Mouse (Mus musculus) liver, embryonic 11.5 days (tissue): Measurements from ENCODE around the gene Lpp. TPM values are rescaled to one million over a fixed set of nuclear protein-coding genes. Genes with fewer than 3 reads are reported as not detected.

Source experiments
- ATAC-seq: fragments of 200-750 bp; cut with Nextera tagmentation; replicated peaks from 2 replicates; pipeline ENCODE4 v1.8.0; 2017; ENCODE audit warnings: moderate number of reproducible peaks, mild to moderate bottlenecking, moderate TSS enrichment, moderate library complexity; ENCODE audit not compliant: low FRiP score
- DNase-seq: peaks from one replicate; pipeline ENCODE4 v3.0.0-alpha.2; 2017; ENCODE audit warnings: low spot score
- H3K27ac ChIP-seq: fragments of 300-500 bp; sonication (generic); 2 replicates; pipeline ENCODE4 v1.5.1; 2014; ENCODE audit warnings: mild to moderate bottlenecking, low read depth, low read length, control low read depth
- H3K27me3 ChIP-seq: fragments of 300-500 bp; sonication (generic); replicated peaks from 2 replicates; pipeline ENCODE4 v1.6.1; 2014; ENCODE audit warnings: low read length, mixed read lengths; ENCODE audit not compliant: control insufficient read depth, insufficient read depth
- H3K36me3 ChIP-seq: fragments of 300-500 bp; sonication (generic); 2 replicates; pipeline ENCODE4 v1.6.1; 2014; ENCODE audit warnings: mild to moderate bottlenecking, low read length, moderate library complexity, mixed read lengths; ENCODE audit not compliant: control insufficient read depth, insufficient read depth
- H3K4me1 ChIP-seq: fragments of 300-500 bp; sonication (generic); replicated peaks from 2 replicates; pipeline ENCODE4 v1.6.1; 2014; ENCODE audit warnings: low read length, mixed read lengths; ENCODE audit not compliant: control insufficient read depth, insufficient read depth
- H3K4me2 ChIP-seq: fragments of 300-500 bp; sonication (generic); 2 replicates; pipeline ENCODE4 v1.6.1; 2014; ENCODE audit warnings: mild to moderate bottlenecking, control low read depth, moderate library complexity
- H3K4me3 ChIP-seq: fragments of 300-500 bp; sonication (generic); 2 replicates; pipeline ENCODE4 v1.5.1; 2014; ENCODE audit warnings: low read depth, low read length, control low read depth
- H3K9ac ChIP-seq: fragments of 300-500 bp; sonication (generic); 2 replicates; pipeline ENCODE4 v1.6.1; 2014; ENCODE audit warnings: low read depth, low read length, control low read depth
- H3K9me3 ChIP-seq: fragments of 300-500 bp; sonication (generic); 2 replicates; pipeline ENCODE4 v1.6.1; 2016; ENCODE audit warnings: low read length, inconsistent platforms, mixed read lengths; ENCODE audit not compliant: control insufficient read depth
- WGBS: fragments of 180-500 bp; shearing (Covaris S2); extraction: QIAGEN DNeasy Blood & Tissue Kit; methylation state at CpG from one replicate; pipeline ENCODE4 v1.1.7; 2014; 5-methylcytosine and 5-hydroxymethylcytosine counted together
- polyA plus RNA-seq: library from polyadenylated mRNA; unstranded; fragments of >200 nt; fragmentation: Nextera tagmentation; extraction: Ambion mirVana; gene quantifications from 2 replicates; pipeline ENCODE4 v1.2.1, GENCODE M21; 2014

Lpp gene
- polyA plus RNA-seq, 1 experiment from 2014 or later, result 21.2 TPM

GRCm38 (mm10) chr16:24559811-24560210, 166.5 kb downstream of the Lpp start:
- Histone ChIP-seq H3K27ac (no peak overlapping the region), H3K9ac (no peak overlapping the region), H3K27me3 (no peaks in the 10 kb centered on the region), H3K4me1 (no peaks in the 10 kb centered on the region), H3K4me2 (no peak overlapping the region), H3K36me3 (no peaks in the 10 kb centered on the region), H3K9me3 (no peaks in the 10 kb centered on the region), H3K4me3 (no peak overlapping the region)
- no peak for DNase-seq
- 82% methylated on average over 4 of the region's 4 CpGs for WGBS
- no peak for ATAC-seq

DNA sequence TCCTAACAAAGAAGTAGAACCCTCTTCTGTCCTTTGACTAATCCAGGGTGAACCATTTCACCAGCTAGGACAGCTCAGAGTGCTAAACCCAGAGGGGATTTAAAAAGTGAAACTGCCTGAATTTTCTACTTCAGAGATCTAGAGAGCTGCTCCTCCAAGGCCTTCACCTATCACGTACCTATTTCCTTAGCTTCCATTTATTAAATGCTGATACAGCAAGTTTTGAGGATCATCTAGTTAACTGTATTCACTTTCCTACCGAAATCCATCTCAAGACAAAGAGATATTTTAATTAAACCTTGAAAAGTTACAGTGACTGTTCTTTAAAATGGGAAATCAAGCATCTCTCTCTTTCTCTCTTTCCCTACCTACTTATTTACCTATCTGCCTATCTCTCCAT, 167.7 kb downstream of the Lpp start:
- Histone ChIP-seq H3K36me3 (no peaks in the 10 kb centered on the region), H3K4me2 (no peak overlapping the region), H3K4me3 (no peak overlapping the region), H3K9me3 (no peaks in the 10 kb centered on the region), H3K9ac (no peak overlapping the region), H3K4me1 (no peaks in the 10 kb centered on the region), H3K27ac (no peak overlapping the region), H3K27me3 (no peaks in the 10 kb centered on the region)
- no peak for ATAC-seq
- no peak for DNase-seq
- 82% methylated on average over 2 of the region's 2 CpGs for WGBS

DNA sequence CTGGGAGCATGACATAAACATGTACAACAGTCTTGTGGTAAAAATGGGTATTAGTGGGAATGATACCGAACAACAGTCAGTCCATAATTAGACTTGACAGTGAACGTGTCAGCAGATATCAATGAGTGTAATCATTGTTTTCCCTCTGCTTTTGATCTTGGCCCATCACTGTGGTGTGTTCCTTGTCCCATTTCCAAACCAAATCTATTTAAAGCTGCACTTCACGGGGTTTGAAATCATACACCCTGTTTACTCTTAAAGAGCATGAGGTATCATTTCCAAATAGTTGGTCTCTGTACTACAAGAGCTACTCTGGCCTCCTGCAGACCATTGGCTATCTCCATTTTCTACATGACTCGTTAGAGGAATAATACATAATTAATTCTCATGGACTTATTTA, 168.3 kb downstream of the Lpp start:
- no peak for DNase-seq
- WGBS, result 78% methylated on average over 4 of the region's 4 CpGs
- H3K36me3 ChIP-seq, result no peaks in the 10 kb centered on the region

DNA sequence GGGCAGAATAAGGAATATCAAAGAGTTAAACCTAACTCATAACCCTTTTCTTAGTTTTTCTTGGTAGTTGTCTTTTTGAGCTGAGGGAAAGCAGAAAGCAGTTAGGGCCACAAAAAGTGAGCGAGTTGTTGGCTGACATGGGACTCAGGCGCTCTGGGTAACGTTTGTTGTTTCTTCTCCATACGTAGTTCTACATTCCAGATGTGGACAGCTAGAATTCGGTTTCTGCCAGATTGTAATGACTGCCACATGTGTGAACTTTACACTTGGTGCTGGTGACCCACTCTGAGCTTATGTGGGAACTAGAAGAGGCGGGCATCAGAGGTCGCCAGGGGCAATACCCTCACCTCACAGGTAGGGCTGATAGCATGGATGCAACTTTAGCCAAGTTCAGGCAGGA, 172.0 kb downstream of the Lpp start:
- ATAC-seq (no peak), DNase-seq (no peak)
- H3K4me1 ChIP-seq, result no peaks in the 10 kb centered on the region
- H3K27me3 ChIP-seq, result no peaks in the 10 kb centered on the region
- no peak overlapping the region for H3K9ac ChIP-seq
- H3K36me3 ChIP-seq, result no peaks in the 10 kb centered on the region
- no peak overlapping the region for H3K4me2 ChIP-seq
- no peak overlapping the region for H3K4me3 ChIP-seq
- H3K27ac ChIP-seq, result no peak overlapping the region
- H3K9me3 ChIP-seq, result no peaks in the 10 kb centered on the region
- 76% methylated on average over 7 of the region's 7 CpGs for WGBS

More for the DNA sequence above, 168.3 kb downstream of the Lpp start:
- Histone ChIP-seq H3K4me1 (no peaks in the 10 kb centered on the region), H3K27me3 (no peaks in the 10 kb centered on the region), H3K27ac (no peak overlapping the region), H3K4me2 (no peak overlapping the region), H3K9ac (no peak overlapping the region), H3K4me3 (no peak overlapping the region), H3K9me3 (no peaks in the 10 kb centered on the region)
- no peak for ATAC-seq

DNA sequence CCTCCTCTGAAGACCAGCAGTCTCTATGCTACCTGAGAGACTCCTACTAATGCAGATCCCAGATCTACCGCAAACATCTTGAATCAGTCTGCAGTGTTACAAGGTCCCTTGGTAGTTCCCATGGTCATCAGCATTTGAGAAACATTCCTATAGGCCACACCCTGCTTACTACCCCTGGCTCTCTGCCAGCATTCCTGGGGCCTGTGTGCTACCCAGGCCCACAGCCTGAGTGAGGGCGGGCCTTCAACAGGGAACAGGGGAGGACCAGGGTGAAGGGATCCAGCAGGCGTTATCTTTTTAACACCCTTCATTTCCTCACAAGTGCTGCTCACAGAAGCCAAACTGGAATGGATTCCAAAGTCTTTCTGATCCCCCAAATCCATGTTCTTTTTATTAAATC, 173.0 kb downstream of the Lpp start:
- H3K27ac ChIP-seq, result no peak overlapping the region
- 56% methylated on average over 3 of the region's 3 CpGs for WGBS
- no peaks in the 10 kb centered on the region for H3K27me3 ChIP-seq
- H3K4me2 ChIP-seq, result no peak overlapping the region
- no peak overlapping the region for H3K4me3 ChIP-seq
- H3K4me1 ChIP-seq, result no peaks in the 10 kb centered on the region
- no peak for DNase-seq
- ATAC-seq, result no peak
- H3K9ac ChIP-seq, result no peak overlapping the region
- no peaks in the 10 kb centered on the region for H3K36me3 ChIP-seq
- no peaks in the 10 kb centered on the region for H3K9me3 ChIP-seq

GRCm38 (mm10) chr16:24567562-24567961, 174.3 kb downstream of the Lpp start:
- no peak overlapping the region for H3K4me2 ChIP-seq
- ATAC-seq (no peak), DNase-seq (no peak)
- H3K27me3 ChIP-seq, result no peaks in the 10 kb centered on the region
- no peaks in the 10 kb centered on the region for H3K4me1 ChIP-seq
- H3K9me3 ChIP-seq, result no peaks in the 10 kb centered on the region
- H3K36me3 ChIP-seq, result no peaks in the 10 kb centered on the region
- H3K4me3 ChIP-seq, result no peak overlapping the region
- H3K27ac ChIP-seq, result no peak overlapping the region
- WGBS, result 69% methylated on average over 3 of the region's 3 CpGs
- no peak overlapping the region for H3K9ac ChIP-seq

DNA sequence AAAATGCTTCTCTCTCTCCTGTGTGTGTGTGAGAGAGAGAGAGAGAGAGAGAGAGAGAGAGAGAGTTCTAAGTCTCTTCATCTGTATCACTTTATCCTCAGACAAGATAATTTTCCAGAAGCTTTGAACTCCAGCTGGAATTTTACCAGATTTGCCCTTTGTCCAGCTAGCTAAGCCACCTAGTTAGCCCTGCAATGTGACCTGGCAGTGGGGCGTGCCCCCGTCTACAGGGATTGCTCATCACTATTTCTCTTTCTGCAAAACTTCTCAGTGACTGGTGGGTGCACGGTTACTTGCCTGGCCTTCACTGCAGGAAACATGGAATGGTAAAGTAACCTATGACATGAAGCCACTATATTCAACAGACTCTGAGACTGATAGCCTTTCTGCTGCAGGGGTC, 174.8 kb downstream of the Lpp start:
- Histone ChIP-seq H3K9ac (no peak overlapping the region), H3K27me3 (no peaks in the 10 kb centered on the region), H3K36me3 (no peaks in the 10 kb centered on the region), H3K4me2 (no peak overlapping the region), H3K27ac (no peak overlapping the region), H3K4me3 (no peak overlapping the region), H3K4me1 (no peaks in the 10 kb centered on the region), H3K9me3 (no peaks in the 10 kb centered on the region)
- no peak for ATAC-seq
- no peak for DNase-seq
- 64% methylated on average over 3 of the region's 3 CpGs for WGBS

DNA sequence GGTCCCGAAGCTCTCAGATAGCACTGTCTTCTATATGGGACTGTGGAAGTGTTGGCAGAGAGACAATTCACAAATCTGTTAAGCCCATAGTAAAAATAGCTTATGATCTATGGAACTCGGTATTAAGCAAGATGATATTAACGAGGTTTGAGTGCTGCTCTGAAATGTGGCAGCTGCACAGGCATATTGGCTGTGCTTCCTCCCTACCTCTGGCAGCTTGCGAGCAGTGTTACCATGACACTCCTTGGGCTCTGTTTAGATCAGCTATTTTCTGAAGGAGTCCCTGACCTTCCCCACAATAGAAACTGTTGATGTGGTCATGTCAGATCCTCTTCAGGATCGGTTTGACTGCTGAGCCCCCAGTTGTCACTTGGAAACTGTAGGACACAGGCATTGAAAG, 176.4 kb downstream of the Lpp start:
- Histone ChIP-seq H3K9me3 (no peaks in the 10 kb centered on the region), H3K9ac (no peak overlapping the region), H3K27ac (no peak overlapping the region), H3K4me2 (no peak overlapping the region), H3K4me3 (no peak overlapping the region), H3K27me3 (no peaks in the 10 kb centered on the region), H3K4me1 (no peaks in the 10 kb centered on the region), H3K36me3 (no peaks in the 10 kb centered on the region)
- DNase-seq, result no peak
- WGBS, result 84% methylated on average over 5 of the region's 5 CpGs
- no peak for ATAC-seq

DNA sequence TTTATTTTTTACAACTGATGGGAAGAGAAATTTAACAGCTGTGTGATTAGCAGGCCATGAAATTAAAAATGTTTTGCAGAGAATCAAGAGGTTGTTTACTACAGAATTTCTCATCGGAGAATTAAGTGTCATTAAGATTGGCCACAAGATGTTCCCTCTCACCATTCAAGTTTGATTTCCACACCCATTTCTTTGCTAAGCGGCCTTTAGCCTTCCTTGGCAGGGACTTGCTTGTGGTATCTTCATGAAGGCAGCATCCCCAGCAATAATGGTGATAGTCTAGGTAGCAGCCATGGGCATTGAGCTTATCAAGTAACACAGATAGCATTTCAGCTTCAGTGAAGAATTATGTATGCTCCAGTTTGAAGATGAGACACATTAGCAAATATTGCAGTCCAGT, 183.7 kb downstream of the Lpp start:
- Histone ChIP-seq H3K36me3 (no peaks in the 10 kb centered on the region), H3K27ac (no peak overlapping the region), H3K9me3 (no peaks in the 10 kb centered on the region), H3K4me3 (no peak overlapping the region), H3K9ac (no peak overlapping the region), H3K27me3 (no peaks in the 10 kb centered on the region), H3K4me2 (no peak overlapping the region), H3K4me1 (no peaks in the 10 kb centered on the region)
- DNase-seq (no peak), ATAC-seq (no peak)
- WGBS, result 80% methylated on average over 2 of the region's 2 CpGs
